Mouse (Mus musculus) lung, adult 2 months (tissue): ENCODE data around the gene Mios. TPM values are rescaled to one million over a fixed set of nuclear protein-coding genes. Genes with fewer than 3 reads are reported as not detected.
A peak's percentile ranks its signal among the peaks of the same experiment; 100 is the strongest.

Experiments
- DNase-seq: peaks from one replicate; pipeline ENCODE4 v3.0.0; 2022
- H3K4me1 ChIP-seq: fragments of 200-500 bp; 2 replicates; pipeline ENCODE4 v1.6.1; 2011; ENCODE audit warnings: low read length; ENCODE audit not compliant: control insufficient read depth, insufficient read depth
- H3K4me3 ChIP-seq: fragments of 200-500 bp; replicated peaks from 2 replicates; pipeline ENCODE3; 2011; ENCODE audit warnings: low read depth, mild to moderate bottlenecking, control low read depth, low read length; ENCODE audit errors: extremely low read depth
- CTCF ChIP-seq: fragments of 200-500 bp; IDR thresholded peaks from 2 replicates; pipeline ENCODE4 v1.5.1; 2011; ENCODE audit warnings: mild to moderate bottlenecking, low read length, control low read depth; ENCODE audit not compliant: insufficient read depth
- POLR2A ChIP-seq: fragments of 200-500 bp; IDR thresholded peaks from 2 replicates; pipeline ENCODE4 v1.6.1; 2011; ENCODE audit warnings: low read depth, mild to moderate bottlenecking, control low read depth, low read length, borderline replicate concordance; ENCODE audit errors: extremely low read depth
- WGBS: fragments of 180-500 bp; shearing (Covaris S2); methylation state at CpG from one replicate; pipeline ENCODE4 v1.1.7; 2018; 5-methylcytosine and 5-hydroxymethylcytosine counted together
- polyA plus RNA-seq: library from polyadenylated mRNA; depleted of rRNA; stranded (reverse); fragments of >200 nt; gene quantifications from 2 replicates; pipeline ENCODE4 v1.2.3, GENCODE M21; 2012

Mios gene
- polyA plus RNA-seq, 1 experiment, result 3.3 TPM

GRCm38 (mm10) chr6:8189917-8190316 is 19.1 kb upstream of the Mios start:
- WGBS, result 61% methylated on average over 3 of the region's 3 CpGs
- TF ChIP-seq POLR2A (no peak), CTCF (no peak)
- DNase-seq, result no peak
- no peak overlapping the region for H3K4me3 ChIP-seq
- H3K4me1 ChIP-seq, result no peaks in the 10 kb centered on the region

- TF ChIP-seq CTCF (no peak), POLR2A (no peak)
- Histone ChIP-seq H3K4me1 (no peaks in the 10 kb centered on the region), H3K4me3 (no peak within 1 kb of the TSS)
- no peak for DNase-seq
Measured at GRCm38 (mm10) chr6:8192517-8192916, 16.5 kb upstream of the Mios start, which contains the start of gene Col28a1. Gene Col28a1, minus strand, starts transcription at chr6:8192617.

GRCm38 (mm10) chr6:8209866-8210186 is 804 bp downstream of the Mios start:
- Histone ChIP-seq H3K4me1 (peaks cover 2% of the 10 kb centered on the region), H3K4me3 (peak overlapping the region; percentile 76)
- 10% methylated on average over 10 of the region's 10 CpGs for WGBS
- DNase-seq, result no peak
- no peak for TF ChIP-seq POLR2A
- TF ChIP-seq CTCF, result no peak

GRCm38 (mm10) chr6:8210661-8211060 is 1.6 kb downstream of the Mios start:
- TF ChIP-seq CTCF, result no peak
- TF ChIP-seq POLR2A, result no peak
- Histone ChIP-seq H3K4me1 (peaks cover 2% of the 10 kb centered on the region), H3K4me3 (no peak overlapping the region)
- no peak for DNase-seq
- 89% methylated on average over 3 of the region's 3 CpGs for WGBS

- TF ChIP-seq CTCF (no peak), POLR2A (no peak)
Measured at GRCm38 (mm10) chr6:8227035-8227434, 18.0 kb downstream of the Mios start.

GRCm38 (mm10) chr6:8228596-8228995 is 19.6 kb downstream of the Mios start:
- TF ChIP-seq POLR2A (no peak), CTCF (no peak)
- H3K4me1 ChIP-seq, result no peaks in the 10 kb centered on the region
- WGBS, result 86% methylated on average over 3 of the region's 3 CpGs

More at GRCm38 (mm10) chr6:8227035-8227434, 18.0 kb downstream of the Mios start:
- H3K4me3 ChIP-seq, result no peak overlapping the region
- no peak for DNase-seq
- WGBS, result 75% methylated on average over 3 of the region's 3 CpGs
- no peaks in the 10 kb centered on the region for H3K4me1 ChIP-seq

GRCm38 (mm10) chr6:8258316-8258715 is 49.3 kb downstream of the Mios start:
- DNase-seq, result no peak
- H3K4me3 ChIP-seq, result peak overlapping the region; percentile 99
- no peaks in the 10 kb centered on the region; the same call in 1 of the 2 replicates for H3K4me1 ChIP-seq
- TF ChIP-seq CTCF (no peak), POLR2A (no peak)
- WGBS, result 5% methylated on average over 6 of the region's 6 CpGs

More at GRCm38 (mm10) chr6:8228596-8228995, 19.6 kb downstream of the Mios start:
- H3K4me3 ChIP-seq, result no peak overlapping the region
- DNase-seq, result no peak

GRCm38 (mm10) chr6:8259004-8259666 is 50.1 kb downstream of the Mios start, which contains the start of the genes Rpa3, Umad1 and Gm45062:
Gene Rpa3, minus strand, starts transcription at chr6:8259173.
Gene Umad1, plus strand, starts transcription at chr6:8259288.
Gene Gm45062, plus strand, starts transcription at chr6:8259450.
- Histone ChIP-seq H3K4me3 (peak within 1 kb of the TSS; percentile 99), H3K4me1 (no peaks in the 10 kb centered on the region; the same call in 1 of the 2 replicates)
- DNase-seq, result peak; percentile 97
- under 1% methylated on average over 64 of the region's 64 CpGs for WGBS
- no peak for TF ChIP-seq CTCF
- peak; percentile 71; the same call in 1 of the 2 replicates for TF ChIP-seq POLR2A

GRCm38 (mm10) chr6:8259667-8260044 is 50.6 kb downstream of the Mios start:
- H3K4me1 ChIP-seq, result no peaks in the 10 kb centered on the region; the same call in 1 of the 2 replicates
- no peak for TF ChIP-seq POLR2A
- TF ChIP-seq CTCF, result no peak

GRCm38 (mm10) chr6:8271047-8271446 is 62.0 kb downstream of the Mios start:
- peaks cover 4% of the 10 kb centered on the region; the same call in 1 of the 2 replicates for H3K4me1 ChIP-seq
- TF ChIP-seq CTCF (no peak), POLR2A (no peak)
- WGBS, result 92% methylated on average over 3 of the region's 3 CpGs
- H3K4me3 ChIP-seq, result no peak overlapping the region
- DNase-seq, result no peak

More at GRCm38 (mm10) chr6:8259667-8260044, 50.6 kb downstream of the Mios start:
- DNase-seq, result no peak
- WGBS, result 2% methylated on average over 8 of the region's 8 CpGs
- H3K4me3 ChIP-seq, result peak overlapping the region; percentile 79
